Mouse (Mus musculus) spleen, postnatal 10 days (tissue): ENCODE data around the gene Gpc3.

ENCODE experiments used
- DNase-seq, 2 experiments: peaks; one replicate each; pipeline ENCODE4 v3.0.0; 2021 to 2022; ENCODE audit warnings: low spot score in 2 of 2

Gpc3 gene

DNA sequence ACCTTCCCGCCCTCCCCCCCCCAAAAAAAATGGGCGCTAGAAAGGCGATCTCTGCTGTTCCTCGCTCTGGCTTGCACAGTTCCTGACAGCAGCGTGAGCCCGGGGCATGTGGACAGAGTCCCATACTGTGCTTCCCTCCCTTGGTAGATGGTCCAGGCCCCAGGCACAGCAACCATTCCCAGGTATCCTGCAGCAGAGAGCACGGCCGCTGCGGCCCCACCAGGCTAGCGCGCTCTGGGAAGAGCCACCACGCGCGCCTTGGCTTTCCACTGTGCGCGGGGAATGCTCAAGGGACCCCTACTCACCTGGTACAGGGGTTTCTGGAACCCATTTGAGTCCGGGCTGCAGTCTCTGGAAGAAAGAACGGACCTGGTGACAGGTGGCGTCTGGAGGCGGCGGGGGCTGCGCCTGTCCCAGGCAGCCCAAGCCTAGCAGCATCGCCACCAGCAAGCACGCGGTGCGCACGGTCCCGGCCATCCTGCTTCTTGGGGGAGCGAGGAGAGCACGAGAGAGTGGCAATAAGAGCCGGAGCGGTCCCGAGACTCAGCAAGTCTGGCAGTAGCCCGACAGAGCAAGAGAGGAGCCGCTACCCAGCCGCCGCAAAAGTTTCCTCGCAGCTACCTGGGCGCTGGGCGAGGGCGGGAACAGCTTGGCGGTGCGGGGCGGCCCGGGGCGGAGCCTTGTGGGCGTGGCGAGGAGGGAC lies at the start of gene Gpc3:
Gene Gpc3, minus strand, starts transcription at position 623 of the 703 bp plus-strand sequence.
- peak; percentile 8 to 43 for DNase-seq

- DNase-seq = no peak
These were observed 38.2 kb upstream of the Gpc3 start for GRCm38 (mm10) chrX:52651975-52652374.

GRCm38 (mm10) chrX:52651472-52651948 lies 37.8 kb upstream of the Gpc3 start:
- no peak for DNase-seq

DNA sequence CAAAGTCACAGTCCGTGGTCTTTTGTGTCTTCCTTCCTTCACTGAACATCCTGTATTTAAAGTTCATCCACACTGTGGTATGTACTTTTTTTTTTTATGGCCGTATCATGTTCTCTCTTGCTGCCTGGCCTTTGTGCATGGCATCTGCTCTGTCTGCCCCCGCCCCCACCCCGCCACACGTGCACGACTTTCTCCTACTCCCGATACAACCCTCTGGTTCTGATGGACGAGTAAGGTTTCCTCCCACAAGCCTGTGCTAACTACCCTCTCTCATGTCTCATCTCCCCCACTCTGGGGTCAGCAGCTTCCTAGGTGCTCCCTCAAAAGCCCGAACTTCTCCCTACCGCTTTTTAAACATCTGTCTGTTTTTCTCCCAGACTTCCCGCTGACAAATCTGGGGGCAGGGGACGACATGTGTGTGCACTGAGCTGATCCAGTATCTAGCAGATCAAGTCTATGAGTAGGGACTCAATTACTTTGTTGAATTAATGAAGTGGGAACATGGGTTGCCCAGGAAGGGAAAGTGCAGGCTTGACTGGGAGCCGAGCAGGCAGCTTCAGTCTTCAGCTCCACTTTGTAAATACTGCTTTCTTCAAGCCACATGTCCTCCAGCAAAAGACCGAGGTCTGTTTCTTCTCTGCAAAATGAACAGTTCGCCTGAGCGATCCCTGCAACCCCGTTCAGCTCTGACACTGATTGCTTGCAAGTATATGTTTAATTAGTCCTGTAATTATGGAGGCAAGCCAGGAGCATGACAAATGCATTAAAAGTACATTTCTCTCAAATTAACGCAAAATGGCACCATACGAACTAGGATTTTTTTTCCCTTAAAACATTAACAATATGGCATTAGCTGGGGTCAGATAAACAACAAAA lies 35.4 kb upstream of the Gpc3 start:
- DNase-seq = no peak

- no peak for DNase-seq
These were observed 30.6 kb upstream of the Gpc3 start for GRCm38 (mm10) chrX:52644393-52644792.

DNA sequence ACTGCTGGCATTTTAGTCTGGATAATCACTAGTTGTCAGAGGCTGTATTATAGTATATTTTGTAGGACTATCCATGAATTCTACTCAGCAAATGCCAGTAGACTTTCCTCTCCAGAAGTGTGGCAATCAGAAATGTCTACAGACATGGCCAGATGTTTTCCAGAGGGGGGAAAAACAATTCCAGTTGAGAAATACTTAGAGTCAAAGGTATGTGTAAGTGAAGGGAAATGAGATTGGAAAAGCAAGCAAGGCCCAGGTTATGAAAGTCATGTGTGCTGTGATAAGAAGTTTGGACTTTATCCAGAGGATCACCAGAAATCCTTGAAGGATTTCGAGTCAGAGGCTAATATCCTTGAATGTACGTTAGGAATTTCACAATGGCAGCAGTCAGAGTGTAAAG lies 29.6 kb upstream of the Gpc3 start:
- DNase-seq = no peak

DNA sequence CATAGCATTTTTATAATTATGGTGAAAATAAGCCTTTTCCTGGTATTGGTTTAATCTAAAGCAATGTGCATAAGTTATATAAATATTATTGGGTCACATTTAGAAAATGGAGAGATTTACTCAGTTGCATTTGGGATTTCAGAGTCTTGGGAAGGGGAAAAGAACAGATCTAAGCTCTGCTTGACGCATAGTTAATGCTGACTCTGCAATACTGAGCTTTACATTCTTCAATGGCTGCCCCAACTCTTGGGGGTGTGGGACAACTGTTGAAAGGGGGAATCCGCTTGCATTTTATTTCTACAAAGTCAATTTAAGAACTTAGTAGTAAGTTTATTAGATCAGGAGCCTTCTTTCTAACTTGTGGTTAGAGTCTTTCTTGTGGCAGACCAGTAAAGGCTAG lies 28.4 kb upstream of the Gpc3 start:
- no peak for DNase-seq

DNA sequence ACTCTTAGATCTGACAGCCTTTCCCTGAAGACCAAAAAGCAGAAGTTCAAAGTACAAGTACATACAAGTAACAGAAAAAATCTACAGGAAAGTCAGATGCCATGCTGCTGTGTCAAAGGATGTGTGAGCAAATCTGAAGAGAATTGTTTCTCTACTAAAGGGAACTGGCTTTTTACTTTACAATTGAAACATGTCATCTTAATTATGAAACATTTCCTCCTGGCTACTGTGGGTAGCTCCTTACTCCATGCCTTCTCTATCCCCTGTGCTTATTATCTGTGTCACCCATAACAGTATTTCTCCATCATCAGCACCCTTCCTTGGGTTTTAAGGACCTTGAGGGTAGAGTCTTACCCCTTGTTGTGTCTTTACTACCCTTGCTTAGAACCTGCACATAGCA lies 23.7 kb upstream of the Gpc3 start:
- no peak for DNase-seq

- DNase-seq = no peak
These were observed 20.2 kb upstream of the Gpc3 start for GRCm38 (mm10) chrX:52633976-52634375.

- DNase-seq = no peak
These were observed 19.1 kb upstream of the Gpc3 start for GRCm38 (mm10) chrX:52632688-52633324.

DNA sequence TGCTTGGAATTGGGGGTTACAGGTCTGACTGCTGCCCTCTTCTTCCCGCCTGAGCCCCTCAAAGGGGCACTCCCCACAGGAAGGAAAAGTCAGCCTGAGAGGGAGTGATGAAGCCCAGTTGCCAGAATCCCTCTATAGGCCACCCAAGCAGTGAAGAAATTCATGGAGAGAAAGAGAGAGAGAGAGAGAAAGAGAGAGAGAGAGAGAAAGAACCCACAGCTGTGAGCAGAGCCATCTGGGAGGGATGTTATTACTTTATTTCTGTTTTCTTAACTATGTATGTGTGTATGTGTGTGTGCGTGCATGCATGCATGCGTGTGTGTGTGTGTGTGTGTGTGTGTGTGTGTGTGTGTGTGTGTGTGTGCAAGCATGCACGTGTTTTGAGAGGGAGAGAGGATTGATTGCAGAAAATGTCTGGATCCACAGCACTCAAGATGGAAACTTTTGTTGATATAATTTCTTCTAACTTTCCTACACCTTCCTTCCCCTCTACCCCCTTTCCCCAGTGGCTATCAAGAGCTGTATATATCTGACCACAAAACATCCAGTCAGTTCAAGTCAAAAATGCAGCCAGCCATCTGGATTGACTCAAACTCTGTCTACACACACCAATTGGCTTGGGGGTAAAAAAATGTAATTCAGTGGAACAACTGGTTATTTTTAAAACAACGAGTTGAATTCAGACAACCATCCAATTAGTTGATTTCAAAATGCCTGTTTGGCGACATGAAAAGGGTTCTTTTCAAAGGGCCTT lies 13.4 kb upstream of the Gpc3 start:
- no peak for DNase-seq

DNA sequence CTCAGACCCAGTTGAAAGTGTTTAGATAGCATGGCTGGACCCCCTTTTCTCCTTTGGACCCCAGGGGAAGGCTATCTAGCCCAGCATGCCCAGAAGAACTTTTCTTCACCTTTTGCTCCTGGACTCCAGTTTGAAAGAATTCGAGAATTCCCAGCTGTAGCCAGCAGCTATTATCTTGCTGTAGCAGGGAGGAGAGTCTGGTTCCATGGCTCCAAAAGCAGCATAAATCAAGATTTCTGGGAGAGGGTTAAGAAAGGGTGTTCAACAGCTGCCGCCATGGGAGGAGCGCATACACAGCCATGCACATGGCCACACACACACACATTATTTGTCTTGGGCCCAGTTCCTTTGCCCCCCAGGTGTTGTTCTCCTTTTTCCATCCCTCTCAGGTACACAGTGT lies 4.1 kb upstream of the Gpc3 start:
- DNase-seq = no peak

GRCm38 (mm10) chrX:52616152-52616551 lies 2.4 kb upstream of the Gpc3 start:
- DNase-seq = no peak

DNA sequence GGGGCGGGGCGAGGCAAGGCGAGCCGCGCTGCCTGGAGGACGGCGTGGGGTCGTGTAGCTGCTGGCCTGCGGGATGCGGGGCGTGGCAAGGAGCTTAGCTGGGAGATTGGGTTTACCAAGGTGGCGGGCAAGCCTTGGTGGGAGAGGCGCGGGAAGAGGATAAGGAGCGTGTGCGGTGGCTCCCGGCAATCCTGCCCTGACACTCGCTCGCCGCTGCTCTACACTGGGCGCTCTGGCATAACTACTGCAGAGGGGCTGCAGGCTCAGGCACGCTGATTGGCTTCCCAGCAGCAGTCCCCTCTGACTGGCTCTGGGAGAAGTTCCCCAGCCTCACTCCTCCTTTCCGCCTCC lies 256 bp upstream of the Gpc3 start:
- no peak for DNase-seq

- no peak for DNase-seq
These were observed 944 bp downstream of the Gpc3 start for GRCm38 (mm10) chrX:52612806-52613205.

- no peak for DNase-seq
These were observed 1.6 kb downstream of the Gpc3 start for GRCm38 (mm10) chrX:52611987-52612670.

DNA sequence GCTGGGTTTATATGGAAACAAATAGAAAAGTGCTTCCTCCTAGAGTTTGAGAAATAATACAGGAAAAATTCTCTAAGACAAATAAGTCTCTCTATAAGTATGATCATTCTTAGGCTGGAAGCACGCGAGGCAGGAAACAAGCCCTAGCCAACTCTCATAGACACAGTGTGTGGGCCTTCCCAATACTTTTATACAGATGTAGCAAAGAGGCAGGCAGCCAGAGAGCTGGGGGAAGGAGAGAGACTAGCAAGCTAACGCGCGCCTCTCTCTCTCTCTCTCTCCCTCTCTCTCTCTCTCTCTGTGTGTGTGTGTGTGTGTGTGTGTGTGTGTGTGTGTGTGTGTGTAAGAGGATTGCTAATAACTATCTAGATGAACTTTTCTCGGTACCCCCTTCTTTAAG lies 2.2 kb downstream of the Gpc3 start:
- DNase-seq = no peak

- no peak for DNase-seq
These were observed 10.6 kb downstream of the Gpc3 start for GRCm38 (mm10) chrX:52603143-52603542.

- no peak for DNase-seq
These were observed 14.5 kb downstream of the Gpc3 start for GRCm38 (mm10) chrX:52599246-52599645.

GRCm38 (mm10) chrX:52587671-52588070 lies 26.1 kb downstream of the Gpc3 start:
- no peak for DNase-seq

- DNase-seq = no peak
These were observed 53.8 kb downstream of the Gpc3 start for GRCm38 (mm10) chrX:52559995-52560394.
